Mouse (Mus musculus): ENCODE measurements around the gene Ubqln4. TPM values are rescaled to one million over a fixed set of nuclear protein-coding genes. Genes with fewer than 3 reads are reported as not detected.
"Not testable (repeated sequence)": the region's sequence is repeated elsewhere in the genome, so short reads cannot be mapped to it uniquely, and the experiment has no call there.

The Ubqln4 gene
- polyA plus RNA-seq, 1 experiment from 2014 or later: 60.8 TPM

- peaks cover 23% of the 10 kb centered on the region for H3K36me3 ChIP-seq (ENCODE audit: control insufficient read depth, insufficient read depth, low read length)
- WGBS: 72% methylated on average over 2 of the region's 2 CpGs
- H3K27ac ChIP-seq (ENCODE audit: low read depth): no peak overlapping the region
- no peaks in the 10 kb centered on the region for H3K4me1 ChIP-seq (replicated peaks; ENCODE audit: control insufficient read depth, insufficient read depth, low read length)
- DNase-seq (ENCODE audit: low spot score) (no peak), ATAC-seq (replicated peaks; ENCODE audit: low FRiP score, low TSS enrichment, low read depth) (no peak)
- no peak overlapping the region for H3K9ac ChIP-seq (ENCODE audit: low read length)
- H3K27me3 ChIP-seq (replicated peaks; ENCODE audit: control insufficient read depth, insufficient read depth, low read length): no peaks in the 10 kb centered on the region
- no peak overlapping the region for H3K4me2 ChIP-seq (ENCODE audit: low read length)
- no peaks in the 10 kb centered on the region for H3K9me3 ChIP-seq (ENCODE audit: control insufficient read depth, low read length)
- no peak overlapping the region for H3K4me3 ChIP-seq (ENCODE audit: low read depth, low read length)
Observed at GRCm38 (mm10) chr3:88572835-88573234, 19.3 kb downstream of the Ubqln4 start.

GRCm38 (mm10) chr3:88573810-88574209 is 20.3 kb downstream of the Ubqln4 start:
- ATAC-seq (replicated peaks; ENCODE audit: low FRiP score, low TSS enrichment, low read depth): no peak
- H3K4me3 ChIP-seq (ENCODE audit: low read depth, low read length): no peak overlapping the region
- H3K27me3 ChIP-seq (replicated peaks; ENCODE audit: control insufficient read depth, insufficient read depth, low read length): no peaks in the 10 kb centered on the region
- no peaks in the 10 kb centered on the region for H3K4me1 ChIP-seq (replicated peaks; ENCODE audit: control insufficient read depth, insufficient read depth, low read length)
- 80% methylated on average over 2 of the region's 2 CpGs for WGBS
- H3K27ac ChIP-seq (ENCODE audit: low read depth): no peak overlapping the region
- no peak overlapping the region for H3K4me2 ChIP-seq (ENCODE audit: low read length)
- no peak for DNase-seq (ENCODE audit: low spot score)
- H3K9me3 ChIP-seq (ENCODE audit: control insufficient read depth, low read length): no peaks in the 10 kb centered on the region
- peaks cover 13% of the 10 kb centered on the region for H3K36me3 ChIP-seq (ENCODE audit: control insufficient read depth, insufficient read depth, low read length)
- H3K9ac ChIP-seq (ENCODE audit: low read length): no peak overlapping the region

GRCm38 (mm10) chr3:88575540-88575939 is 22.0 kb downstream of the Ubqln4 start, which contains the start of gene Ssr2:
TSS of gene Ssr2 (plus strand) at chr3:88575876.
- Histone ChIP-seq H3K36me3 (ENCODE audit: control insufficient read depth, insufficient read depth, low read length) (no peaks in the 10 kb centered on the region), H3K27me3 (replicated peaks; ENCODE audit: control insufficient read depth, insufficient read depth, low read length) (no peaks in the 10 kb centered on the region), H3K4me1 (replicated peaks; ENCODE audit: control insufficient read depth, insufficient read depth, low read length) (peaks cover 6% of the 10 kb centered on the region), H3K9me3 (ENCODE audit: control insufficient read depth, low read length) (no peaks in the 10 kb centered on the region), H3K9ac (ENCODE audit: low read length) (no peak within 1 kb of the TSS), H3K4me2 (ENCODE audit: low read length) (no peak within 1 kb of the TSS), H3K4me3 (ENCODE audit: low read depth, low read length) (no peak within 1 kb of the TSS), H3K27ac (ENCODE audit: low read depth) (no peak within 1 kb of the TSS)
- WGBS: 85% methylated on average over 3 of the region's 3 CpGs
- DNase-seq (ENCODE audit: low spot score): no peak
- no peak for ATAC-seq (replicated peaks; ENCODE audit: low FRiP score, low TSS enrichment, low read depth)

GRCm38 (mm10) chr3:88577846-88578245 is 24.3 kb downstream of the Ubqln4 start:
- H3K4me2 ChIP-seq (ENCODE audit: low read length); H3K27me3 ChIP-seq (replicated peaks; ENCODE audit: control insufficient read depth, insufficient read depth, low read length); DNase-seq (ENCODE audit: low spot score); H3K9me3 ChIP-seq (ENCODE audit: control insufficient read depth, low read length); H3K4me3 ChIP-seq (ENCODE audit: low read depth, low read length); ATAC-seq (replicated peaks; ENCODE audit: low FRiP score, low TSS enrichment, low read depth); H3K4me1 ChIP-seq (replicated peaks; ENCODE audit: control insufficient read depth, insufficient read depth, low read length); H3K27ac ChIP-seq (ENCODE audit: low read depth); H3K9ac ChIP-seq (ENCODE audit: low read length): not testable (repeated sequence)
- 74% methylated on average over 5 of the region's 5 CpGs for WGBS
- peaks cover 20% of the 10 kb centered on the region for H3K36me3 ChIP-seq (ENCODE audit: control insufficient read depth, insufficient read depth, low read length)

GRCm38 (mm10) chr3:88578498-88579424 is 25.2 kb downstream of the Ubqln4 start:
- peak overlapping the region; percentile 79; the same call in 1 of the 2 replicates for H3K9ac ChIP-seq (ENCODE audit: low read length)

GRCm38 (mm10) chr3:88579454-88580117 is 26.0 kb downstream of the Ubqln4 start:
- H3K27ac ChIP-seq (ENCODE audit: low read depth): peak overlapping the region; percentile 35; the same call in 1 of the 2 replicates
- peaks cover 7% of the 10 kb centered on the region for H3K4me1 ChIP-seq (replicated peaks; ENCODE audit: control insufficient read depth, insufficient read depth, low read length)
- DNase-seq (ENCODE audit: low spot score): peak; percentile 79
- H3K9ac ChIP-seq (ENCODE audit: low read length): peak overlapping the region; percentile 79
- peaks cover 24% of the 10 kb centered on the region for H3K36me3 ChIP-seq (ENCODE audit: control insufficient read depth, insufficient read depth, low read length)
- no peaks in the 10 kb centered on the region for H3K9me3 ChIP-seq (ENCODE audit: control insufficient read depth, low read length)
- ATAC-seq (replicated peaks; ENCODE audit: low FRiP score, low TSS enrichment, low read depth): peak; percentile 71
- peak overlapping the region; percentile 96 for H3K4me3 ChIP-seq (ENCODE audit: low read depth, low read length)
- WGBS: under 1% methylated on average over 34 of the region's 34 CpGs
- no peaks in the 10 kb centered on the region for H3K27me3 ChIP-seq (replicated peaks; ENCODE audit: control insufficient read depth, insufficient read depth, low read length)
- H3K4me2 ChIP-seq (ENCODE audit: low read length): peak overlapping the region; percentile 96

More at GRCm38 (mm10) chr3:88578498-88579424, 25.2 kb downstream of the Ubqln4 start:
- H3K27ac ChIP-seq (ENCODE audit: low read depth): no peak overlapping the region
- H3K36me3 ChIP-seq (ENCODE audit: control insufficient read depth, insufficient read depth, low read length): peaks cover 24% of the 10 kb centered on the region
- H3K27me3 ChIP-seq (replicated peaks; ENCODE audit: control insufficient read depth, insufficient read depth, low read length): no peaks in the 10 kb centered on the region
- no peaks in the 10 kb centered on the region for H3K9me3 ChIP-seq (ENCODE audit: control insufficient read depth, low read length)
- 48% methylated on average over 8 of the region's 8 CpGs for WGBS
- H3K4me2 ChIP-seq (ENCODE audit: low read length): peak overlapping the region; percentile 96
- H3K4me1 ChIP-seq (replicated peaks; ENCODE audit: control insufficient read depth, insufficient read depth, low read length): peaks cover 7% of the 10 kb centered on the region
- DNase-seq (ENCODE audit: low spot score) (no peak), ATAC-seq (replicated peaks; ENCODE audit: low FRiP score, low TSS enrichment, low read depth) (no peak; the same call in 1 of the 2 replicates)
- H3K4me3 ChIP-seq (ENCODE audit: low read depth, low read length): peak overlapping the region; percentile 96

GRCm38 (mm10) chr3:88585769-88586168 is 32.2 kb downstream of the Ubqln4 start:
- Histone ChIP-seq H3K4me1 (replicated peaks; ENCODE audit: control insufficient read depth, insufficient read depth, low read length) (peaks cover 2% of the 10 kb centered on the region), H3K36me3 (ENCODE audit: control insufficient read depth, insufficient read depth, low read length) (peaks cover 59% of the 10 kb centered on the region), H3K27me3 (replicated peaks; ENCODE audit: control insufficient read depth, insufficient read depth, low read length) (no peaks in the 10 kb centered on the region), H3K4me2 (ENCODE audit: low read length) (no peak overlapping the region), H3K9ac (ENCODE audit: low read length) (no peak overlapping the region), H3K4me3 (ENCODE audit: low read depth, low read length) (no peak overlapping the region), H3K27ac (ENCODE audit: low read depth) (no peak overlapping the region), H3K9me3 (ENCODE audit: control insufficient read depth, low read length) (no peaks in the 10 kb centered on the region)
- WGBS: 91% methylated on average over 6 of the region's 6 CpGs
- ATAC-seq (replicated peaks; ENCODE audit: low FRiP score, low TSS enrichment, low read depth) (no peak), DNase-seq (ENCODE audit: low spot score) (no peak)

- ATAC-seq (replicated peaks; ENCODE audit: low FRiP score, low TSS enrichment, low read depth): no peak
Observed at GRCm38 (mm10) chr3:88586640-88587039, 33.1 kb downstream of the Ubqln4 start.

More at GRCm38 (mm10) chr3:88586640-88587039, 33.1 kb downstream of the Ubqln4 start:
- Histone ChIP-seq H3K4me2 (ENCODE audit: low read length) (no peak overlapping the region), H3K27me3 (replicated peaks; ENCODE audit: control insufficient read depth, insufficient read depth, low read length) (no peaks in the 10 kb centered on the region), H3K4me1 (replicated peaks; ENCODE audit: control insufficient read depth, insufficient read depth, low read length) (peaks cover 4% of the 10 kb centered on the region; the same call in 1 of the 2 replicates), H3K4me3 (ENCODE audit: low read depth, low read length) (no peak overlapping the region), H3K36me3 (ENCODE audit: control insufficient read depth, insufficient read depth, low read length) (peaks cover 51% of the 10 kb centered on the region), H3K9ac (ENCODE audit: low read length) (no peak overlapping the region), H3K27ac (ENCODE audit: low read depth) (no peak overlapping the region), H3K9me3 (ENCODE audit: control insufficient read depth, low read length) (no peaks in the 10 kb centered on the region)
- 95% methylated on average over 5 of the region's 5 CpGs for WGBS
- no peak for DNase-seq (ENCODE audit: low spot score)
